Mouse (Mus musculus): ENCODE results near the gene Cer1. TPM values are rescaled to one million over a fixed set of nuclear protein-coding genes. Genes with fewer than 3 reads are reported as not detected.

Cer1 gene
- polyA plus RNA-seq, 2 experiments, result not detected

- Histone ChIP-seq H3K27me3 (ENCODE audit: control insufficient read depth, insufficient read depth, low read length) (no peaks in the 10 kb centered on the region), H3K27ac (no peak overlapping the region), H3K4me2 (ENCODE audit: low read depth) (no peak overlapping the region), H3K9me3 (ENCODE audit: control insufficient read depth, low read length) (no peaks in the 10 kb centered on the region), H3K9ac (replicated peaks) (no peak overlapping the region), H3K36me3 (replicated peaks; ENCODE audit: control insufficient read depth, insufficient read depth, low read depth) (no peaks in the 10 kb centered on the region), H3K4me3 (ENCODE audit: insufficient read depth in 1 of 2, low read depth in 2 of 2, low read length in 2 of 2) (no peak overlapping the region), H3K4me1 (replicated peaks; ENCODE audit: control insufficient read depth in 2 of 2, insufficient read depth in 2 of 2, low read length in 1 of 2) (peaks cover 0 to 4% of the 10 kb centered on the region in 2 experiments)
- ATAC-seq (ENCODE audit: insufficient read depth) (no peak), DNase-seq (ENCODE audit: low read depth in 3 of 3, low spot score in 3 of 3) (no peak)
- TF ChIP-seq EP300 (IDR thresholded peaks at IDR 0.05; ENCODE audit: low read depth), result no peak
- no peak for TF ChIP-seq CTCF (IDR thresholded peaks at IDR 0.05; ENCODE audit: low read depth)
- WGBS (ENCODE audit: insufficient replicate concordance), result 67% methylated on average over 2 of the region's 2 CpGs
Observed at GRCm38 (mm10) chr4:82853809-82854208, 31.1 kb downstream of the Cer1 start.

GRCm38 (mm10) chr4:82848552-82849234 lies 36.3 kb downstream of the Cer1 start:
- H3K9ac ChIP-seq (replicated peaks), result no peak overlapping the region
- ATAC-seq (ENCODE audit: insufficient read depth) (peak; percentile 75), DNase-seq (ENCODE audit: low read depth in 3 of 3, low spot score in 3 of 3) (peak in 2 of 3 experiments; percentile 31 to 35)
- no peaks in the 10 kb centered on the region for H3K27me3 ChIP-seq (ENCODE audit: control insufficient read depth, insufficient read depth, low read length)
- WGBS (ENCODE audit: insufficient replicate concordance), result 16% methylated on average over 5 of the region's 5 CpGs
- H3K4me3 ChIP-seq (ENCODE audit: insufficient read depth in 1 of 2, low read depth in 2 of 2, low read length in 2 of 2), result no peak overlapping the region
- H3K27ac ChIP-seq, result peak overlapping the region; percentile 35
- peaks cover 0 to 8% of the 10 kb centered on the region in 2 experiments; a peak in 3 of 4 replicates for H3K4me1 ChIP-seq (replicated peaks; ENCODE audit: control insufficient read depth in 2 of 2, insufficient read depth in 2 of 2, low read length in 1 of 2)
- TF ChIP-seq EP300 (IDR thresholded peaks at IDR 0.05; ENCODE audit: low read depth) (peak; percentile 40), CTCF (IDR thresholded peaks at IDR 0.05; ENCODE audit: low read depth) (no peak)
- no peaks in the 10 kb centered on the region for H3K36me3 ChIP-seq (replicated peaks; ENCODE audit: control insufficient read depth, insufficient read depth, low read depth)
- H3K9me3 ChIP-seq (ENCODE audit: control insufficient read depth, low read length), result no peaks in the 10 kb centered on the region
- H3K4me2 ChIP-seq (ENCODE audit: low read depth), result peak overlapping the region; percentile 33

GRCm38 (mm10) chr4:82837526-82838240 lies 47.3 kb downstream of the Cer1 start:
- Histone ChIP-seq H3K36me3 (replicated peaks; ENCODE audit: control insufficient read depth, insufficient read depth, low read depth) (no peaks in the 10 kb centered on the region), H3K9ac (replicated peaks) (no peak overlapping the region), H3K4me1 (replicated peaks; ENCODE audit: control insufficient read depth in 2 of 2, insufficient read depth in 2 of 2, low read length in 1 of 2) (no peaks in the 10 kb centered on the region), H3K9me3 (ENCODE audit: control insufficient read depth, low read length) (no peaks in the 10 kb centered on the region), H3K27me3 (ENCODE audit: control insufficient read depth, insufficient read depth, low read length) (no peaks in the 10 kb centered on the region), H3K4me2 (ENCODE audit: low read depth) (no peak overlapping the region), H3K4me3 (ENCODE audit: insufficient read depth in 1 of 2, low read depth in 2 of 2, low read length in 2 of 2) (no peak overlapping the region), H3K27ac (no peak overlapping the region)
- no peak for TF ChIP-seq CTCF (IDR thresholded peaks at IDR 0.05; ENCODE audit: low read depth)
- no peak for TF ChIP-seq EP300 (IDR thresholded peaks at IDR 0.05; ENCODE audit: low read depth)
- DNase-seq (ENCODE audit: low read depth in 3 of 3, low spot score in 3 of 3) (no peak), ATAC-seq (ENCODE audit: insufficient read depth) (no peak)
- WGBS (ENCODE audit: insufficient replicate concordance), result 79% methylated on average over 3 of the region's 3 CpGs

Other genes starting within 250 kb of the Cer1 start
- 1.2 and 1.7 TPM in 2 replicates for gene Nfib, start 179.4 kb downstream of the Cer1 start, polyA plus RNA-seq (2012; rRNA removed)
- gene Nfib, start 179.4 kb downstream of the Cer1 start, polyA plus RNA-seq (2014; fragmentation: Nextera tagmentation; extraction: Ambion mirVana), result 2.3 and 2.6 TPM in 2 replicates
- 1.4 and 1.8 TPM in 2 replicates for gene Zdhhc21, start 25.2 kb downstream of the Cer1 start, polyA plus RNA-seq (2012; rRNA removed)
- gene Zdhhc21, start 25.2 kb downstream of the Cer1 start, polyA plus RNA-seq (2014; fragmentation: Nextera tagmentation; extraction: Ambion mirVana), result 2.7 and 3.5 TPM in 2 replicates
- gene Frem1, start 167.2 kb upstream of the Cer1 start, polyA plus RNA-seq (2012; rRNA removed), result 0.76 and 0.90 TPM in 2 replicates
- 0.85 and 0.93 TPM in 2 replicates for gene Frem1, start 167.2 kb upstream of the Cer1 start, polyA plus RNA-seq (2014; fragmentation: Nextera tagmentation; extraction: Ambion mirVana)

Measured in liver, embryonic 14.5 days (tissue).